Mouse (Mus musculus): ENCODE measurements at regions not wholly inside any gene's neighbourhood (a gene's known extent, or its start where the extent isn't known, plus 50 kb on each side); places are given as distances from the start of the nearest gene placed in this dataset.
"Not testable (repeated sequence)": the region's sequence is repeated elsewhere in the genome, so short reads cannot be mapped to it uniquely, and the experiment has no call there.

DNA sequence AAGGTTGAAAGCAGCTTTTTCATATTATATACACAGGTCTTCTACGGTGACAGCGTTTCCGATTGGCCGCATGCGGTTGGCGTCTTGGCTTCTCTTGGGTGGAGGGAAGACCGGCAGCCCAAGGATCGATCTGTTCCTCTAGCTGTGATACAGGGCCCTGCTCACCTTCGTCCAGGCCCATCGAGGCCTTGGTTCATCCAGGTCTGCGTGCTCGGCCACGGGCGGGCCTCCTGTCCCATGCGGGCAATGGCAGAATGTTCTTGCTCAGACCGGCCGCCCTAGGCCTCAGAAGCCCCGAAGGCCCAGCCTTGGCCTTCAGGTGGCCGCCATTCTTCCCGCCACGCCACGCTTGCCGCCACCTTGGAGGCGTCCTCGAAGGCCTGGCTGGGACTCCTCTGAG, 194.4 kb upstream of the Ppp6c start:
- WGBS: 96% methylated on average over 25 of the region's 25 CpGs
- Histone ChIP-seq H3K27me3 (replicated peaks) (no peaks in the 10 kb centered on the region), H3K36me3 (no peaks in the 10 kb centered on the region), H3K4me2 (no peak overlapping the region), H3K9ac (no peak overlapping the region), H3K9me3 (no peaks in the 10 kb centered on the region), H3K27ac (no peak overlapping the region), H3K4me3 (replicated peaks) (no peak overlapping the region), H3K4me1 (no peaks in the 10 kb centered on the region)
- ATAC-seq (ENCODE audit: insufficient read depth, low FRiP score, low read depth): no peak

DNA sequence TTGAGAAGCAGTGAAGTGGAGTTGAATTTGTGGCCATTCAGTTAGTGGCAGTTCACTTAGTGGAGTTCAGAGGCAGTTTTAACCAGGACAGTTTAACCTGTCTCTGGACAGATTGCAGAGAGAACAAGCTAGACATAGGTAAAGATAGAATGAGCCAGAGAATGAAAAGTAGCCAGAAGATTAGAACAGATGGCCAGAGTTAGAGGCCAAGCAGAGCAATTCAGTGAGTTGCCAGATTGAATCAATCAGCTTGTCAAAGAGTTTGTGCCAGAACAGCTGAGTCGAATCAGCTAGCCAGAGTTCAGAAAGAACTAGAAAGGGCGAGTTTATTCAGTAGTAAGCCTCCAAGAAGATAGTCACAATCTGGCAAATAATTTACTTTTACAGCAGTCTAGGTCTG, 174.1 kb upstream of the Ppp6c start:
- Histone ChIP-seq H3K9me3 (no peaks in the 10 kb centered on the region), H3K36me3 (no peaks in the 10 kb centered on the region), H3K9ac (no peak overlapping the region), H3K4me1 (no peaks in the 10 kb centered on the region), H3K27me3 (replicated peaks) (no peaks in the 10 kb centered on the region), H3K4me3 (replicated peaks) (no peak overlapping the region), H3K4me2 (no peak overlapping the region), H3K27ac (no peak overlapping the region)
- 39% methylated on average over 2 of the region's 2 CpGs for WGBS
- no peak for ATAC-seq (ENCODE audit: insufficient read depth, low FRiP score, low read depth)

DNA sequence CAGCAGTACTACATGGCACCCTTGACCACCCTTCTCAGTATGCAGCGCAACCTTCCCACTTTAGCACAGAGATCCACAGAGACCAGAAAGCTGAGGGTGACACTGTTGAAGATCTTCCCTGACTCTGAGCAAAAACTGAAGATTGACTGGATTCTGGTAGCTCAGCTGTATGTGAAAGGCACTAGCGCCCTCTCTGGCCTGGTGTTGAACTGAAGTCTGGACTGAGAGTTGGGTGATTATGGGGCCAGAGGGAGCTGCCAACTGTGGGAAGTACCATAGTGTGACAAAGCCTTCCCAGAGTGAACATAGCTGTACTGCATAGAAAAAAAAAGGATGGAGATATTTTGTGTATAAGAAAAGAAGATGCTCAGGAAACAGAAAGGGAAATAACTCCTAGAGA, 173.3 kb upstream of the Ppp6c start:
- 69% methylated on average over 2 of the region's 2 CpGs for WGBS

GRCm38 (mm10) chr2:39394643-39395042, 168.4 kb upstream of the Ppp6c start:
- Histone ChIP-seq H3K36me3 (no peaks in the 10 kb centered on the region), H3K9me3 (no peaks in the 10 kb centered on the region), H3K27me3 (replicated peaks) (no peaks in the 10 kb centered on the region), H3K4me3 (replicated peaks) (no peak overlapping the region), H3K27ac (no peak overlapping the region), H3K4me1 (no peaks in the 10 kb centered on the region), H3K9ac (no peak overlapping the region), H3K4me2 (no peak overlapping the region)
- 71% methylated on average over 3 of the region's 3 CpGs for WGBS
- ATAC-seq (ENCODE audit: insufficient read depth, low FRiP score, low read depth): no peak

More for the DNA sequence above, 173.3 kb upstream of the Ppp6c start:
- H3K4me3 ChIP-seq (replicated peaks): no peak overlapping the region
- H3K9ac ChIP-seq: no peak overlapping the region
- H3K9me3 ChIP-seq: no peaks in the 10 kb centered on the region
- H3K4me1 ChIP-seq: no peaks in the 10 kb centered on the region
- H3K27me3 ChIP-seq (replicated peaks): no peaks in the 10 kb centered on the region
- no peaks in the 10 kb centered on the region for H3K36me3 ChIP-seq
- ATAC-seq (ENCODE audit: insufficient read depth, low FRiP score, low read depth): no peak
- no peak overlapping the region for H3K4me2 ChIP-seq
- no peak overlapping the region for H3K27ac ChIP-seq

GRCm38 (mm10) chr2:39377264-39377663, 151.0 kb upstream of the Ppp6c start:
- H3K27ac ChIP-seq: no peak overlapping the region
- H3K4me1 ChIP-seq: no peaks in the 10 kb centered on the region
- no peak overlapping the region for H3K4me2 ChIP-seq
- no peak for ATAC-seq (ENCODE audit: insufficient read depth, low FRiP score, low read depth)
- no peaks in the 10 kb centered on the region for H3K27me3 ChIP-seq (replicated peaks)
- WGBS: 84% methylated on average over 3 of the region's 3 CpGs
- H3K9me3 ChIP-seq: no peaks in the 10 kb centered on the region
- no peaks in the 10 kb centered on the region for H3K36me3 ChIP-seq
- no peak overlapping the region for H3K4me3 ChIP-seq (replicated peaks)
- no peak overlapping the region for H3K9ac ChIP-seq

DNA sequence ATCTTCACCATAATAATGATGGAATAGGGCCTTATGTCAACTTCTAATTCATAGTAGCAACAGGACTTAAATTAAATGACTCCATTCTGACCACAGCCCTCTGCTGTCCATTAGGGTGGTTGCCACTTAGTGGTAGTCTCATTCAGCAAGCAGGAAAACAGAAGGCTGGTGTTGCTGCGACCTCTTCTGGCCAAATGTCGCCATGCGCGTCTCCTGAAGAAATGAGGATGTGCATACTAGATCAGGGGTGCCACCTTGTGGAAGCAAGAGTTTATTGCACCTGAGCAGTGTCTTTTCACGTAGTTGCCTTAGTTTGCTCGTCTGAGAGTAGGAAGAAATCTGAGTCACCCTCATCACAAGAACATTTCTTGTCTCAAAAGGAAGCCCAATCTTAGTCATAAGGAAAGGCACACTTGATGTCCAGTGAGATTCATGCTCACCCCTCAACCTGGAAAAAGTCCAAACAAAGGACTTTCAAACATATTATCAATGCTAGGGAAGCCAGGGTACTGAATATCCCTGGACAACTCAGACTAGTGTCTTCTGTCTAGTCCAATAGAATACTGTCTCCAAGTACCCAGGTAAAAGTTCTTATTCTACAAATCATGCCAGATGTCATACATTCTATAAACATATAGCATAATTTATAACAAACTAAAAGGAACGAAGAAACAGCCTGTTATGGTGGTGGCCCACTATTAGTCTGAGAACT, 147.0 kb upstream of the Ppp6c start:
- no peaks in the 10 kb centered on the region for H3K4me1 ChIP-seq
- no peak overlapping the region for H3K4me2 ChIP-seq
- no peak overlapping the region for H3K27ac ChIP-seq
- no peak overlapping the region for H3K9ac ChIP-seq
- H3K4me3 ChIP-seq (replicated peaks): no peak overlapping the region
- H3K36me3 ChIP-seq: no peaks in the 10 kb centered on the region
- ATAC-seq (ENCODE audit: insufficient read depth, low FRiP score, low read depth): peak; percentile 85
- WGBS: 12% methylated on average over 7 of the region's 7 CpGs
- no peaks in the 10 kb centered on the region for H3K9me3 ChIP-seq
- no peaks in the 10 kb centered on the region for H3K27me3 ChIP-seq (replicated peaks)

DNA sequence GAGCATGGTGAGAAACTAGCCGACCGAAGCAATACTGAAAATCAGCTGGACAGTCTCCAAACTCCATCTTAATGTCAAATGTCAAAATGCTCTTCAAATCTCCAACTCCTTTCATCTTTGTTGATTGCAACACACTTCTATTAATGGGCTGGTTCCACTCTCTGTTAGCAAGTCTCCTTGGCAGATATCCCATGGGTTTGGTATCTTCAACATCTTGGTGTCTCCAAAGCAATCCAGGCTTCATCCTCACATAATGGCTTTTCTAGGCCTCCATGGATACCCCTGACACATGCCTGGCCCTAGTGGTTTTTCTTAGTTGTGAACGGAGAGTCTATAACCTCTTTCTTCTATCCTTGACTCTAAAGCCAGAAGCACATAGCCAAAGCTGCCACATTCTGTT, 118.0 kb upstream of the Ppp6c start:
- H3K27ac ChIP-seq: no peak overlapping the region
- H3K27me3 ChIP-seq (replicated peaks): no peaks in the 10 kb centered on the region
- no peak for ATAC-seq (ENCODE audit: insufficient read depth, low FRiP score, low read depth)
- H3K4me3 ChIP-seq (replicated peaks): no peak overlapping the region
- no peak overlapping the region for H3K9ac ChIP-seq
- H3K9me3 ChIP-seq: no peaks in the 10 kb centered on the region
- WGBS: 84% methylated on average over 3 of the region's 3 CpGs
- H3K36me3 ChIP-seq: no peaks in the 10 kb centered on the region
- no peak overlapping the region for H3K4me2 ChIP-seq
- no peaks in the 10 kb centered on the region for H3K4me1 ChIP-seq

DNA sequence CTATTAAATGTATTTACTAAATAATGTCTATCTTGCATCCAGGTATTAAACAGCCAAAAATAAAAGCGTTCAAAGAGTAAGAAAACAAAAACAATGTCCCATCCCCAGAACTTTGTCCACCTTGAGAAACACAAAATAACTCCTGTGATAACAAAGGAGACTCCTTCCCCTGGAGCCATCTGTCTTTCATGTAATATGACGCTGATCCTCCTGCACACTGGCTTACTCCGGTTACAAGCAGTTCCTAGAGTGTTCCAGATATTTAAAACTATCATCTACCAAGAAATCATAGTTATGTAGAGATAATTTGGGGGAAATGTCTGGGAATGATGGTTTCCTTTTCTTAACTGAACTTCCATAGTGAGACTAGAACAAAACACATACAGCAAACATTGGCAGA, 114.2 kb upstream of the Ppp6c start:
- Histone ChIP-seq H3K9me3 (no peaks in the 10 kb centered on the region), H3K4me2 (no peak overlapping the region), H3K4me3 (replicated peaks) (no peak overlapping the region), H3K36me3 (no peaks in the 10 kb centered on the region), H3K27me3 (replicated peaks) (no peaks in the 10 kb centered on the region), H3K27ac (no peak overlapping the region), H3K9ac (no peak overlapping the region), H3K4me1 (no peaks in the 10 kb centered on the region)
- no peak for ATAC-seq (ENCODE audit: insufficient read depth, low FRiP score, low read depth)
- 40% methylated on average over 3 of the region's 3 CpGs for WGBS

DNA sequence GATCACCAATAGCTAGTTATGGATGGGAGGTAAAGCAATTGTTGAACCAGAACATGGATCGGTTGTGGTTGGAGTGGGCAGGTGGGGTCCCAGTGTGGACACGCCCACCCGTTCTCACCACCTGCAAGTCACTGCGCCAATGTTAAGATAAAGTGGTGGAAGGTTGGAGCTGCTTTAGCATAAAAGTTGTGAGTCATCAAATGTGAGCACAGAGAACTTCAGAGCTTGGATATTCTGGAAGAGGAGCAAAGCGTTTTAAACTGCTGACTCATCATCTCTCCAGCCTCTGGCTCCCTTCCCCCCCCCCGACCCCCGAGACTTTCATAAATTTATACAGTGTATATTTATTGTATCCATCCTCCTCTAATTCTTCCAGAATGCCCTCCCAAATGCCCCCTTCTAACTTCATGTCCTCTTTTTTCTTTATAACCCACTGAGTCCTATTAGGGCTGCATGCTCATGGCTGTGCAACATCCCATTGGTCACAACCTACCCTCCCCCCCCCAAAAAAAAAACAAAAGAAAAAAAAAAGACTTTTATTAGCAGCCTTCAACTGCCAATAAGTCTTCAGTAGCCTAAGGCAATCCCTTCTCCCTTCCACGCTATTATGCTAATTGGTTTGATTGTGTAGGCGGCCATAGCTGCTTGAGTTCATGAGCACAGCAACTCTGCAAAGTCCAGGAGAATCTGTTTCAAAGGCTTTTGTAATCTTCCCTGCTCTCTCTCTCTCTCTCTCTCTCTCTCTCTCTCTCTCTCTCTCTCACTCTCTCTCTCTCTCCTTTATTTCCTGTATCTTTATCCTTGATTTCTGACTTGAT, 112.8 kb upstream of the Ppp6c start:
- Histone ChIP-seq H3K4me2 (no peak overlapping the region), H3K27ac (no peak overlapping the region), H3K4me1 (no peaks in the 10 kb centered on the region), H3K4me3 (replicated peaks) (no peak overlapping the region), H3K36me3 (no peaks in the 10 kb centered on the region), H3K27me3 (replicated peaks) (no peaks in the 10 kb centered on the region), H3K9me3 (no peaks in the 10 kb centered on the region), H3K9ac (no peak overlapping the region)
- WGBS: 72% methylated on average over 9 of the region's 9 CpGs
- ATAC-seq (ENCODE audit: insufficient read depth, low FRiP score, low read depth): no peak

- Histone ChIP-seq H3K9me3 (no peaks in the 10 kb centered on the region), H3K4me1 (no peaks in the 10 kb centered on the region), H3K36me3 (no peaks in the 10 kb centered on the region), H3K4me3 (replicated peaks) (no peak overlapping the region), H3K9ac (no peak overlapping the region), H3K27ac (no peak overlapping the region), H3K27me3 (replicated peaks) (no peaks in the 10 kb centered on the region), H3K4me2 (no peak overlapping the region)
- no peak for ATAC-seq (ENCODE audit: insufficient read depth, low FRiP score, low read depth)
- WGBS: 85% methylated on average over 1 of the region's 1 CpGs
Measured at GRCm38 (mm10) chr2:39337524-39337923, 111.3 kb upstream of the Ppp6c start.

DNA sequence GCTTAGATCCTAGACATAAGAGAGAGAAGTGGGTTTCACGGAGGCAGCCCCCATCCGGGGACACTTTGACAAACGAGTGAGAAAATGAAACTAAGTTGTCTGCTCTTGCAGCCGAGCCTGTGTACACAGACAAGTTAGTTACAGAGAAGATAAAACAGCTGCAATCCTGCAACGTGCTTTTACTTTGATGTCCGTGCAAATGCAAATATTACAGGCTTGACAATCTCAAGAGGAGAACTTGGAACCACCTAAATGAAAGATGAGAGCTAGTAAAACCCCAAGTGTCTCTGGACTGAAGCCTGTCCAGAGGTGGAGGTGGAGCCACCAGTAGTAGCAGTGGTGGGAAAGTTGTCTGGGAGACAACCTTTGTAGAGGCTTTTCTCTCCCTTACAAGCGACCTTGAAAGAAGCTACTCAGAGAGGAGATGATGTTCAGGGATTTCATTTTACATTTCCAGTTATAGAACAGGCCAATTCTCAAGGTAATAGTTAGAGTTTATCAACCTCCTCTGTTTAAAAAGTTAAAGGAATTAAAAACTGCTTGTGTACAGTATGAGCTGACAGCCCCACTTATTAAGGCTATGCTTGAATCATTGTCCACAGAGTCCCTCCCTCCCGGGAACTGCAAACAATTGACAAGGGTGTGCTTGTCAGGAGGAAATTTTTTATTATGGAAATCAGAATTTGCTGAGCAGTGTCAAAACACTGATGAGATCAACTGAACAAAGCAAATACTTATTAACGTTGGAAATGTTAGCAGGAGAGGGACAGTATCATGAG, 99.7 kb upstream of the Ppp6c start:
- H3K9ac ChIP-seq: no peak overlapping the region
- no peaks in the 10 kb centered on the region for H3K27me3 ChIP-seq (replicated peaks)
- H3K4me3 ChIP-seq (replicated peaks): peak overlapping the region; percentile 23
- H3K36me3 ChIP-seq: no peaks in the 10 kb centered on the region
- 21% methylated on average over 9 of the region's 9 CpGs for WGBS
- peak overlapping the region; percentile 52 for H3K4me2 ChIP-seq
- H3K9me3 ChIP-seq: no peaks in the 10 kb centered on the region
- peaks cover 2% of the 10 kb centered on the region; the same call in 1 of the 2 replicates for H3K4me1 ChIP-seq
- H3K27ac ChIP-seq: peak overlapping the region; percentile 40; the same call in 1 of the 2 replicates
- no peak for ATAC-seq (ENCODE audit: insufficient read depth, low FRiP score, low read depth)

GRCm38 (mm10) chr2:39325122-39325521, 98.9 kb upstream of the Ppp6c start:
- H3K4me3 ChIP-seq (replicated peaks); H3K9me3 ChIP-seq; H3K36me3 ChIP-seq; H3K27me3 ChIP-seq (replicated peaks); H3K4me1 ChIP-seq; H3K27ac ChIP-seq; H3K9ac ChIP-seq: not testable (repeated sequence)
- peak overlapping the region; percentile 52; the same call in 1 of the 2 replicates for H3K4me2 ChIP-seq
- peak; percentile 79; the same call in 1 of the 2 replicates for ATAC-seq (ENCODE audit: insufficient read depth, low FRiP score, low read depth)
- 46% methylated on average over 3 of the region's 3 CpGs for WGBS
